Mouse (Mus musculus) 416B (cell line): ENCODE results near the gene Pitpna.

Experiments
- DNase-seq: peaks from one replicate; pipeline ENCODE4 v3.0.0; 2011; ENCODE audit warnings: low read depth

Pitpna gene

GRCm38 (mm10) chr11:75563851-75564548 lies 23.9 kb upstream of the Pitpna start:
- peak; percentile 85 for DNase-seq

DNA sequence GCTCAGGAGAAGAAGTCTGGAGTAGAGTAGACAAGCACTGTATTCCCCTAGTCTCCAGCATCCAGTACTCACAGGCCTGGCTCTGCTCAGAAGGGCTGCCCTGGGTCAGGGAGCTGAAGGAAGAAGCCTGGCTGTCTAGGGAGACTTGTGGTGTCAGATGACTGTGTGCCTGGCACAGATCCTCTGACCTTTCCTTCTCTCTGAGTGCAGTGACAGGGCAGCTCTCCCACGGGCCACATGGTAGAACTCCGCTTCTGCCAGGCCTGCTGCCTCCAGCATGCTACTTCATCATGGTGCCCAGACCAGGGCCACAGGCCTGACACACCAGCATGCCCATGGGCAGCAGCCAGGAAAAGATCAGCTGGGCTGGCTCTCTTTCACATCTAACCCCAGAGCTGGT lies 22.0 kb upstream of the Pitpna start:
- peak; percentile 46 for DNase-seq

DNA sequence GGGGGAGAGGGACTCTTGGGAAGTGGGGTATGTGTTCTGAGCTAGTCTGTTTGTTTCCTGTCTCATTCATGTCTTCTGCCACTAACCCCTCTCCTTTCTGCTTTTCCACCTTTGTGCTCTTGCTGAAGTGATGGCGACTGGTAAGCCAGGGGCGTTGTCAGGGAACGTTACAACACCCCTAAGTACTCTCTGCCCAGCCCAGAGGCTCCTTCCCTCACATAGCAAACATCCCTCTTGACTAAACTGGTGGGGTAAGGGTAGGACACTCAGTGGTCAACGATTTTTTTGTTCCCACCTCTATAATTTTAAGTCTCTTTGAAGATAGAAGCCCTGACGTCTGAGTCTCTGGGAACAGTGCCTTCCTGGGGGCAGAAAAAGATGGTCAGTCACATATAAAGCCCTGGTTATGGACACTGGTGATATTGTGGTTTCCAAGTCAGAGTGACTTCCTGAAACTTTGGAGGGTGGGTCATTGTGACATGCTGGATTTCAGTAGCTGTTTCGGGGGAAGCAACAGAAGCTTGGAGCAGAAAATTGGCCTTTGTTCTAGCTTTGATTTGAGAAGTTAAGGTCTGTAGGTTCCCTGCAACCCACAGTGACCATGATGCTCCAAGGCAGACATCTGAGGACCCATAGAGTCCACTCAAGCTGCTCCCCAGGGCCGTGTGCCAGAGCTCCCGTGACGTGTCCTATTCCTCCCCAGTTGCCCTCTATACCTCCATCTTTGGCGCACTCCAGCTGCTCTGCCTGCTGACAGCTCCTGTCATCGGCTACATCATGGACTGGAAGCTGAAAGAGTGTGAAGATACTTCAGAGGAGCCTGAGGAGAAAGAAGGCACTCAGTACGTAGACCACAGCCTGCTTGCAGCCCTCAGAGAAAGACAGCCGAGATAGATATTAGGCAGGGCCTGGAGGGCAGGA lies 21.4 kb upstream of the Pitpna start:
- peak; percentile 70 for DNase-seq

GRCm38 (mm10) chr11:75567346-75568114 lies 20.4 kb upstream of the Pitpna start:
- DNase-seq, result peak; percentile 74

DNA sequence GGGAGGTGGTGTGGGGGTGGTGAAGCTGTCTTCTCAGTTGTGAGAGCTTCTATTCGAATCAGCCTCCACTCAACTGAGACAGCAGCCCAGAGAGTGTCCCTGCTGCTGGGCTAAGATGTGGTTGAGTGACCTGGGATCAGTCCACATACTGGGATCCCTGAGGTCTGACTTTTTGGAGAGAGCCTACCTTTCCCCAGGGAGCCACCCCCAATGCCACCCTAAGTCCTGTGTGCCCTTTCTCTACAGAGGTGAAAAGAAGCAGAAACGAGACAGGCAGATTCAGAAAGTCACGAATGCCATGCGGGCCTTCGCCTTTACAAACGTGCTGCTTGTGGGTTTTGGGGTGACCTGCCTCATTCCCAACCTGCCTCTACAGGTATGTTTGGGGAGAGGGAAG lies 19.8 kb upstream of the Pitpna start:
- DNase-seq, result no peak

DNA sequence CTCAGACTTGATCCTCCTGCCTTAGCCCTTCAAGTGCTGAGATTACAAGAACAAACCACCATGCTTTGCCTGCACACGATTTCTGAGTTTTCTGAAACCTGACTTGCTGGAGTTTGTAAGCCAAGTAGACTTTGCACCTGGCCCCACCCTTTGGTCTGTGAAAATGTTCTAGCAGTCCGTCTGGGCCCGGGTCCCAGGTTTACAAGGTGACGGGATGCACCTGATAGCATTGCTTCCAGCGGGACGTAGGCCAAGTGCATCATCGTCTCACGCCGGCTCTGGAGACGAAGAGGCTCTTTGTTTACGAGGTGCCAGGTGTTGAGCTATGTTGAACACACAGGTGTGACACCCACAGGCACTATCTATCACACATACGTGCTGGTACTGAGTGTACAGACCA lies 18.9 kb upstream of the Pitpna start:
- no peak for DNase-seq

DNA sequence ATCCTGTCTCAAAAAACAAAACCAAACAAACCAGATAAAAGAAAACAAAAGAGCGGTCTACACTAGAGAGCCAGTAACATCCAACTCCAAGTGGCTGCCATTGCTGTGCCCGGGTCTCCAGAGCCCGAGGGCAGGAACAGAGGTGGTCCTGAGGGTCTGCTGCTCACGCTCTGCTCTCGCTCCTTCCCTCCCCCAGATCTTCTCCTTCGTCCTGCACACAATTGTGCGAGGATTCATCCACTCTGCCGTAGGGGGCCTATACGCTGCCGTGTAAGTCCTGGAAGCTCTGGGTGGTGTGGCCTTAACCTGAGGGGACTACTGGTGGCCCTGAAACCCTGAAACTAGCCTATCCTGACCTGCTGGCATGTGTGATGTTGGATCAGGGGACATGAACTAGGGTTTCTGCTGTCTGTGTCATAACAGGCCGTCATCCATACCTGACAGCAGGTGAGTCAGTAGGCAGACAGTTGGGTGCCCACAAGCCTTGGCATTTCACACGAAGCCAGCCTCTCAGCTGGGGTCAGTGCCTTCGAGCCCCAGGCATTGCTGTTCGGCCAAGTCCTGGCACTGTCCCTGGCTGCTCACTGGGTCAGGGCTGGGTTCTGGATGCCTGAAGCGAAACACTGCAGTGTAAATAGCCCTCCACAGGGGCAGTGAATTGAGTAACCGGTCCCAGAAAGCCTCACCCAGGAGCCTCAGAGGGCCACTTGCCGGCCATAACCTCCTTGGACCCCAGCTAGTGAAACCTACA lies 17.3 kb upstream of the Pitpna start:
- DNase-seq, result no peak

DNA sequence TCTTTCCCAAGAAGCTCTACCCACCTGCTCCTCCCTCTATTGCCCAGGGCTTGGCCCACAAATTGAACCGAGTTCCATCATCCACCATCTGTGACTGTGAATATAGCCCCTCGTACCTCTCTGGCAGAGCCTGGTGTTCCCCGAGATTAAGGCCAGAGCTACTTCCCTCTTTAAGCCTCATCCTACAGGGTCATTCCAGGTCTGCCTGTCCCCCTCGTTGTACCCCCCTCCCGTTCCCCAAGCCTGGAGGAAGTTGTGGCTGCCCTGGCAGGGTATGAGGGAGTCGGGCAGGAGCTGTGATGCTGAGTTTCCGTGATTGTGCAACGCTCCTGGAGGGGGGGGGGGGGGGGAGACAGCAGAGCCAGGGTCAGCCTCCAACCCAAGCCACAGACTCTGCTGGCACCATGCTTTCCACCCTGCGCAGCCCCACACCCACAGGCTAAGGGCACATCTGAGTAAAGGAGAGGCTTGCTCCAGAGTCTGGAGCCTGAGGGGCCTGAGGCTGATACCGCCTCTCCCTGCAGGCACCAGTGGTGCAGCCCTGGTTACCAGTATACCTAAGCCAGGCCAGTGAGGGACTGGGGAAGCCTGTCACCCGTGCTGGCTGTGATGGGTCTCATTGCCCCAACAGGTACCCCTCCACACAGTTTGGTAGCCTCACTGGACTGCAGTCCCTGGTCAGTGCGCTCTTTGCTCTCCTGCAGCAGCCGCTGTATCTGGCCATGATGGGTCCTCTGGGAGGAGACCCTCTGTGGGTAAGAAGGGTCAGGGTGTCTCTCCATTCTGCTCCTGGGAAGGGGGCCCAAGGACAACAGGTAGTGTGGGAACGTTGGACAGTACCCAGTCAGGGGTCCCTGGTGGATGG lies 16.5 kb upstream of the Pitpna start:
- peak; percentile 96 for DNase-seq

- no peak for DNase-seq
Measured at GRCm38 (mm10) chr11:75572301-75572791, 15.6 kb upstream of the Pitpna start.

DNA sequence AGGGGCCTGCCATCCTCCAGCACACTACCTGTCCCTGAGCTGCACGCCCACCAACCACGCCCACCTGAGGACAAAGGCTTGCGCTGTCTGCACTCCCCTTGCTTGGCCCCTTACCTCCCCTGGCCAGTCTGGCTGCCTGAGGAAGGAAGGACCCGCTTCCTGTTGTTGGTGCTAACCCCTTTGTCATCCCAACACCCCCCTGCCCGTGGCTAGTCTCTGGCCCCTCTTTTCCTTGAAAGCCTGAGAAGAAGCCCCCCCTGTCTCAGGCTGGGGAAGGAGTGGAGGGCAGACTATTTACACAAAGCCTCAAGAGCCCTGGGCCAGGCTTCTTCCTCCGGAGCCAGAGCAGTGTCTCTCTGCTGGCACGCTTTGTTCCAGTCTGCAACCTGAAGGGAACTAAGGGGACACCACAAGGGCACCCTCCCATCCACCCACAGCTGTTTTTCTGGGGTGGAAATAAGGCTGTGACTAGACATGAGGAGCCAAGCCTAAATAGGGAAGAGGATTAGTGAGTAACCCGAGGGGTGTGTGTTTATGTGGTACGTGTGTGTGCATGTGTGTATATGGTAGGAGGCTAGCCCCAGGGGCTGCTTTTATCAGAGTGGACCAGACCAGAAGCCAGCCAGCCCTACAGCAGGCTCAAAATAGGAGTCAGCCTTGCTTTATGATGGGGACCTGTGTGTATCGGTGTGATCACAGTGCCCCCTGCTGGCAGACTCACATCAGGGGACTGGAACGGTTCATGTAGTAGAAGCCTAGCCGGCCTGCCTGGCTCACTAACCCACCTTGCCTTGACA lies 14.8 kb upstream of the Pitpna start:
- DNase-seq, result peak; percentile 97

DNA sequence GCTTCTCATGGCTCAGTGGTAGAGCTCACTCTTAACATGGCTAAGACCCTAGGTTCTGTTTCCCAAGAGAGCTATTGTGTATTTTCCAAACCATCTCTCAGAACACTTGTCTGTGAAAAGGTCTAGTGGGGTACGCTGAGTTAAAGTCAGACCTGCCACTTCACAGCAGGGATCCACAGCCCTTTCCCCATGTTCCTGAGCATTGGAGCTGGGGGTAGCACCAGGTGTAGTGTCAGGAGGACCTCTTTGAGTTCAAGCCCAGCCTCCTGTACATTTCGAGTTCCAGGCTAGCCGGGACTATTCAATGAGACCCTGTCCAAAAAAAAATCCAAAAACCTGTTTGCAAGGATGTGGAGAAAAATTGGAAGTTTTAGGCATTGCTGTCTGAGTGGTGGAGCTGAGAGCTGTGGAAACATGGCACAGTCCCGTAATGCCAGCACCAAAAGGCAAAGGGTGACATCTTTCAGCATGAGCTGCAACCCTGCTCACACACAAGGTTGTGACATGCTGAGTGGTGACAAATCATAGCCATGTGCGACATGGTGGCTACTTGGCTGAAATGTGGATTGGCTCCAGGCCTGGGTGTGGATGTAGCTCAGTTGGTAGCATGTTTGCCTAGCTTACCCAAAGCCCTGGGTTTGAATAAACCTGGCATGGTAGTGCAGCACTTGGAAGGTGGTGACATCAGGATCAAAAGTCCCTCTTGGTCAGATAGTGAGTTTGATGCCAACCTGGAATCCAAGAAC lies 13.3 kb upstream of the Pitpna start:
- DNase-seq, result no peak

DNA sequence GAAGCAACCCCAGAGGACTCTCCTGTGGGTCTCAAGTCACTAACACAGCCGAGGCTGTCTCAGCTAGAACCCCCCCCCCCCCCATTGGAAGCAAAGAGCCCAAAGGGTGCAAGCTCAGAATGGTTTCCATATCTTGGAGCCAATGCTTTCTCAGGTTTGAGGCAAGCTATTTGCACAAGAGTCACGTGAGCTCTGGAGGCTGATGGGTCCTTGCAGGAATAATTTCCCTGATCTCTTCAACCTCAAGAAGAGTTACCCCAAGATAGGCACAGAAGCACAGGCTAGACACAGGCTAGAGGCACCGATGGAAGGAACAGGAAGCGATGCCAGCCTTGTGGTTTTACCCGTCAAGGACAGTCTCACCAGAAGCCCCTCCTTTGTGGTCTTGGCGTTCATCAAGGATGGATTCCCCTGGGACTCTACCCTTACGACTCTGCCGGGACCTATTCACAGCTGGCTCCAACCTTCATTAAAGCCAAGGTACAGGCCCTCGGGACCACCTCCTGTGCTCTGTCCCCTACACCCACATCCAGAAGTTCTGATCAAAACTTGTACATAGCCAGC lies 12.3 kb upstream of the Pitpna start:
- DNase-seq, result peak; percentile 65

DNA sequence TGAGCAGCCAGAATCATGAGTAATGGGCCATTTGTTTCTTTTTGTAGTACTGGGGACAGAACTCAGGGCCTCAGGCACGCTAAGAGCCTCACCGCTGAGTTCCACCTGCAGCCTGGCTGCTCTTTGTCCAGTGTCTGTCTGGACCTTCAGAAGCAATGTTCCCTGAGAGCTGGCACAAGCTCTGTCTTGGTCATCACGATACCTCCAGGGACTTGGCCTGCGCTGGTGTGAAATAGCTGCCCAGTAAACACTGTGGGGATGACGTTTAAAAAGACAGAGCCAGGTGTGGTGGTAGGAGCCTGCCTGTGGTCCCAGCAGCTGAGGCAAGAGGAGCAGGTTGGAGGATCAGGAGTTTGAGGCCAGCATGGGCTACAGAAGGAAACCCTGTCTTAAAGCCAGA lies 9.3 kb upstream of the Pitpna start:
- DNase-seq, result no peak

DNA sequence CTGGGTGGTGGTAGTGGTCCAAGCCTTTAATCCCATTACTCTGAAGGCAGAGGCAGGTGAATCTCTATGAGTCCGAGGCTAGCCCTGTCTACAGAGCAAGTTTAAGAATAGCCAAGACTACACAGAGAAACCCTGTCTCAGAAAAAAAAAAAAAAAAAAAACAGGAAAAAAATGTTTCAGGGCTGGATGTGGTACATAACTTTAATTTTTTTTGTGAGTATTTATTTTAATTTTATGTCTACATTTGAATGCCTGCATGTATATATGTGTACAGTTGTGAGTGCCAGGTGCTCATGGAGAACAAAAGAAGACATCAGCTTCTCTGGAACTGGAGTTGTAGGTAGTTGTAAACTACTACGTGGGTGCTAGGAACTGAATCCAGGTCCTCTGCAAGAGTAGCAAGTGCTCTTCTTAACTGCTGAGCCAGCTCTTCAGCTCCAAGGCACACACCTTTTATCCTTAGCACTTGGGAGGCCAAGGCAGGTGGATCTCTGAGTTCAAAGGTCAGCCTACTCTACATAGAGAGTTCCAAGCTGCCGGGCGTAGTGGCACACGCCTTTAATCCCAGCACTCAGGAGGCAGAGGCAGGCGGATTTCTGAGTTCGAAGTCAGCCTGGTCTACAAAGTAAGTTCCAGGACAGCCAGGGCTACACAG lies 6.3 kb upstream of the Pitpna start:
- no peak for DNase-seq

GRCm38 (mm10) chr11:75583521-75583920 lies 4.4 kb upstream of the Pitpna start:
- DNase-seq, result no peak

- DNase-seq, result no peak
Measured at GRCm38 (mm10) chr11:75585061-75585460, 2.8 kb upstream of the Pitpna start.

- no peak for DNase-seq
Measured at GRCm38 (mm10) chr11:75585978-75586377, 1.9 kb upstream of the Pitpna start.

DNA sequence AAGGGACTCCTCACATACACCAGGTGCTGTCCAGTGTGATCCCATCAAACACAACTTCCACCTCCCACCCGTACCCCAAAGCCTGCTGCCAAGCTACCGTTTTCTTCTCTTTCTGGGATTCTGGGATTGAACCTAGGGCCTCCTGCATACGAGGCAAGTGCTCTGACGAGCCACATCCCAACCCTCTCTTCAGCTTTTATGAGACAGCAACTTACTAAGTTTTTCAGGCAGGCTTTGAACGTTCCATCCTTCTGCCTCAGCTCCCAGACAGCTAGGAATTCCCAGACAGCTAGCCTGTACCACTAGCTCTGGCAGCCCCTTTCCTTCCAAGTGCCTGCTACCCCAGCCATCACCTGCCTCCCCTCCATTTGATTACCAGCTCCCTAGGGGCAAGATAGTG lies 934 bp upstream of the Pitpna start:
- no peak for DNase-seq
